Mouse (Mus musculus) adrenal gland, adult (tissue): ENCODE data around the gene Ptgr1.
A peak's percentile ranks its signal among the peaks of the same experiment; 100 is the strongest.

Experiments
- DNase-seq, 2 experiments: peaks; one replicate each; pipeline ENCODE4 v3.0.0; 2022 to 2023; ENCODE audit warnings: low spot score in 1 of 2; ENCODE audit not compliant: inconsistent age in 2 of 2

Ptgr1 gene

GRCm38 (mm10) chr4:58992195-58992594, 5.3 kb upstream of the Ptgr1 start:
- no peak for DNase-seq

- no peak for DNase-seq
Measured at GRCm38 (mm10) chr4:58990609-58991434, 3.9 kb upstream of the Ptgr1 start.

GRCm38 (mm10) chr4:58989303-58989898, 2.5 kb upstream of the Ptgr1 start:
- no peak for DNase-seq

DNA sequence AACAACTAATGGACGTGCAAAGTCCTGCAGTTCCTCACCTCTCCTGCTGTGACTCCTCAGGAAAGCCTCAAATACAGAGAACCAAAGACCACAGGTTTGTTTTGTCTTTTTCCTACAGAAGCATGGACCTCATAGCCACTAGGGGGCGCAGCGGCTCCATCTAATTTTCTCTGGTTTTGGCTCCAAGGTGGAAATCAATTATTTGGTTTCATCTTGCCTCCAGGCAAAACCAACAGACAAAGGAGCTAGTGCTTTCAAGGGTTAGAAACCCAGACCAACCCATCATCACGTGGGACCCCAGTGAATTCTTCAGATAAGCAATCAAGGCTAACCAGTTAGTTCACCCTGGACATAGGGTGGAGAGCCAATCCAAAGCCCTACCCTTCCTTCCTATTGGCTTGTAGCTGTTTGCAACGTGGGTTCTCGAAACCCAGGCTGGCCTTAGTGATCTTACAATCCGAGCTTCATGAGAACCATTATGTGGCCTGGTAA, 1.7 kb downstream of the Ptgr1 start:
- peak; percentile 80 to 95 for DNase-seq

DNA sequence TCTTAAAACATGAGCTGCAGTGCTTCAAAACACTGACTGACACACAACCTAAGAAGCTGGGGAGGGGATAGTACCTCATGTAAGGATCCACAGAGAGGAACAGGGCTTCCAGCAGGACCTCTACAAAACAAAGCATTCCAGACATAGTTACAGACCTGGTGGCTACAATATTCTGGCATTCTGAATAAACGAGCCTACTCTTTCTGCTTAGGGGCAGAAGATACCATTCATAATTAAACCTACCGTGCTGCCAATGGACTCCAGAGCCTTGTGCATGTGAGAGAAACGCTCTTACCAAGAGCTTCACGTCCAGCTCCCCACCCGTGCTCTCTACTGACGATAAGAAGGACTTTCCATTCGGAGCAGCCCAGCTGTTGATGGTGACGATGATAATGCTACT, 4.1 kb downstream of the Ptgr1 start:
- peak in 1 of 2 experiments; percentile 58 for DNase-seq

GRCm38 (mm10) chr4:58981421-58981820, 5.5 kb downstream of the Ptgr1 start:
- no peak for DNase-seq

GRCm38 (mm10) chr4:58975711-58976110, 11.2 kb downstream of the Ptgr1 start:
- DNase-seq, result no peak

DNA sequence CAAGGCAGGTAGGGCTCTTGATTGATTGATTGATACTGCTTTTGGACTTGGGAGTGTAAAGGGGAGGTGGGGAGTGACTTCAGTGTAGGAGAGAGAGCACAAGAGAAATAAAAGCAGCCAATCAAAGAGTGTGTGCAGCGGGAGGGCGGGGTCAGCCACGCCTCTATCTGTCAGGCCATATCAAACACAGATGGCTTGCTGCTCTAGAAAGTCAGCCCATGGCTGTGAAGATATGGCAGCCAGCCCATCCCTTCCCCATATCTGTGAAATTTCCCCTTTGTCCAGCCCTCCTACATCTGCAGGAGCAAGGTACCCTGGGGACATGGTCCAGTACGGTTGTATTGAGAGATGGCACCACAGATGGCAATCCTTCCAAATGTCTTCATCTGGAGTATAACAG, 16.2 kb downstream of the Ptgr1 start:
- DNase-seq, result no peak

DNA sequence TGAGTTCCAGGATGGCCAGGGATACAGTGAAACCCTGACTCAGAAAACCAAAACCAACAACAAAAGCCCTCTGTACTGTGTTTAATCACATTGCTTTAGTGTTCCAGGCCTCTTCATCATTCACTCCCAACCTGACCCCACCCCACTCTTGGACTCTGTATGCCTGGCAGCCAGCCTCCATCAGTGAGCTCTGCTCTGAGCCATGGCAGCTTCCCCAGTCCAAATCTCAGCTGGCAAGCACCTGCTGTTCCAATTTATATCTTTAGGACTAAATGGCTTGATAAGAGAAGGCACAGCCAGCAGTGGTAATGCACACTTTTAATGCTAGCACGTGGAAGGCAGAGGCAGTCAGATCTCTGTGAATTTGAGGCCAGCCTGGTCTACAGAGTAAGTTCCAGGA, 21.8 kb downstream of the Ptgr1 start:
- no peak for DNase-seq

- DNase-seq, result no peak
Measured at GRCm38 (mm10) chr4:58963271-58963670, 23.6 kb downstream of the Ptgr1 start.

GRCm38 (mm10) chr4:58961719-58962118, 25.2 kb downstream of the Ptgr1 start:
- DNase-seq, result no peak

DNA sequence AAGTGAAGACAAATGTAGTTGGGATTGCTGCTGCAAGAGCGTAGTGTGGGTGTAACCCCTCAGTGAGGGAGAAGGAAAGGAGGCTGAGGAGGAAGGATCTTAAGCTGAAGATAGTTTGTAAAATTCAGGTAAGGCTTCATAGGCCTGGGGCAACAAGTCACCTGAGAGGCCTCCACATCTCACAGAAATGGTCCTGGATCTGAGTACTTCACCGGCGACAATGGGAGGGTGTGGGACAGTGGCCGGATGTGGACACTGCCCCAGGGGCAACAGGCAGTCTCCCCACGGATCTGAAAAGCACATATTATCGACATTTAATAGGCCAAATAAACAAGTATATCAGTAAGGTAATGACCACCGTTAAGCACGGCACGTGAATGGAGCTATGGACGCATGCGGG, 34.3 kb downstream of the Ptgr1 start:
- DNase-seq, result no peak

- no peak for DNase-seq
Measured at GRCm38 (mm10) chr4:58948391-58948790, 38.5 kb downstream of the Ptgr1 start.

GRCm38 (mm10) chr4:58944695-58945094, 42.2 kb downstream of the Ptgr1 start:
- DNase-seq, result no peak

DNA sequence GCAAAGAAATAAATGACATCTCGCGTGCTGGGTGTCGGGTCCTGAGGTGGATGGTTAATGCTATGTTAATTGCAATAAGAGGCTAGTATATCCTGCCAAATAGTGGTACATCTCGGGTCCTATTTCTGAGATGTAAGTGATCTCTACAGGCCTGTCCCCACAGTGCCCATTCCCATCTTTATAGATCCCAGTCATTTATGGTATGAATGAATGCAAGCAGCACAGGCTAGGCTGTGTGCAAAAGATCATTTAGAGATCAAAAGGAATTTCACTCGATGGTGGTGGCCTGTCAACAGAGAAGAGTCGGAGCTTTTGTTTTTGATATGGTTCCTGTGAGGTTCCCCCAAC, 42.7 kb downstream of the Ptgr1 start:
- DNase-seq, result no peak

- peak; percentile 84 to 93 for DNase-seq
Measured at GRCm38 (mm10) chr4:58943420-58944205, 43.3 kb downstream of the Ptgr1 start, which contains the start of gene Zkscan16. Gene Zkscan16 (plus strand): TSS chr4:58943628.

DNA sequence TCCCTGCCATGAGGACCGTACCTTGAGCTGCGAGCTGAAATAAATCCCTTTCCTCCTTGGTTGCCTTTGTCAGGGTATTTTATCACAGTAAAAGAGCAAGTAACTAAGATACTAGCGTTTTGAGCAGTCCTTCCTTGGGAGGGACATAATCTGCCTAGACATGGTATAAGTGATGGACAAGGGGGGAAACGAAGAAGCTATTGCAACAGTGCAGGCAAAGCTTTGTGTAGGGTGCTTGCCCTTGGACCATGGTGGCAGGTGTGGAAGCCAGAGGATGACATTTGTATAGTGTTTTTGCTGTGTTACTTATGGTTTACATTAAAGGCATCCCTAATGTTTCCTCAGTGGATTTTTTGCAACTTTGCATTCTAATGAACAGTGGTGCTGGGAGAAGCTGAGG, 44.0 kb downstream of the Ptgr1 start:
- no peak for DNase-seq

GRCm38 (mm10) chr4:58941638-58942037, 45.3 kb downstream of the Ptgr1 start:
- DNase-seq, result no peak

DNA sequence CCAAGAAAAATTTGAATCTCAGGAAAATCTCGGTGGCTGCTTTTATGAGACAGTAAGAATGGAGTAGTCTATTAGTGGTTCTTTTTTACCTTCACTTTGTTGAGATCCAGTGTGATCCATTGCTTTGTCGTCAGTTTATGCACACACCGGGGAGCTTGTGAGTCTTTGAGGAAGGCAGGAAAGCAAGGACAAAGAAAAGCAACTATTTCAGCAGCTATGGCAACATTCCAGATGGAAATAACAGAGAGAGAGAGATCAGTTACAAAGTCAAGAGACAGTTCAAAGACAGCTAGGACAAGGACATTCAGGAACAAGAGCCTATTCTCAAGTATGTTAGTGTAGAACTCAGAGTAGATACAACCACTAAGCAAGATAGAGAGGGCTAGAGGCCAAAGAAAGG, 51.1 kb downstream of the Ptgr1 start:
- DNase-seq, result peak in 1 of 2 experiments; percentile 83

DNA sequence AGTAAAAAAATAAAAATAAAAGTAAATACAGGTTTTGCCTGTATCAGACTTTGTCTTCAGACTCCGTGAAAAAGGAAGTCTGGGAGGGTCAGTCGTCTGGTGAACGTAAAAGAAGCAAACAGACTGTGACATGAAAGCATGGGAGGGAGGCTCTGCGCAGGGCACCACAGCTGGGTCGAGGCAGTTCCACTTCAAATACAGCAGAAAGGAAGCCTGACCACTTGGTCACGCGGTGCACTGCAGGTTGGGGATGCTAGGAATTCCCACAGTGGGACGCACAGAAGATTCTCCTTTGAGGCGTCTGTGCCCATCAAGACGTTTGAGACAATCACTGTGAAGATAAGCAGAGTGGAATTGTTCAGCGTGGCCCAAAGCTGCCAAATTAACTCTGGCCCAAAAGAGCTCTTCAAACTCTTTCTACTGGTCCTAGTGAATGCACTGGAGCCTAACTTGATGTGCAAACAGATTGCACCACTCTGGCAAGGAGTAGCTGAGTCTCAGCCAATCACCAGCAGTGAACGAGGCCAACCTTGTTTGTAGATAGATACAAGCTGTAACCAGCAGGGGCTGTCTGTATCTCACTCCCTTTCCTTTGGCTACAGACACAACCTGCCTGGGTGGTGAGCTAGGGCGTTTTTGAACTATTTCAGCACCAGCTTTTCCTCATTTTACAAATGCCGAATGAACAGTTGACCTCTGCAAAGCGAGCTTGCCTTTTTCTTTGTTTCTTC, 52.0 kb downstream of the Ptgr1 start:
- DNase-seq, result peak; percentile 44 to 85

- no peak for DNase-seq
Measured at GRCm38 (mm10) chr4:58934308-58934707, 52.6 kb downstream of the Ptgr1 start.
